Mouse (Mus musculus) urinary bladder, postnatal 36 days (tissue): ENCODE data around the gene Ano9.

Source experiments
- DNase-seq, 2 experiments: peaks; one replicate each; pipeline ENCODE4 v3.0.0; 2022; ENCODE audit warnings: low spot score in 2 of 2, mixed read lengths in 1 of 2

Gene Ano9

GRCm38 (mm10) chr7:141117636-141118035, at the start of gene Ano9:
Gene Ano9, minus strand, starts transcription at chr7:141117806.
- no peak for DNase-seq

GRCm38 (mm10) chr7:141164850-141165249, 47.2 kb upstream of the Ano9 start:
- peak; percentile 57 to 71 for DNase-seq

- DNase-seq = no peak
These were observed 46.8 kb upstream of the Ano9 start for GRCm38 (mm10) chr7:141164397-141164796.

GRCm38 (mm10) chr7:141155362-141155761, 37.8 kb upstream of the Ano9 start:
- no peak for DNase-seq

- DNase-seq = no peak
These were observed 31.0 kb upstream of the Ano9 start for GRCm38 (mm10) chr7:141148639-141149038.

GRCm38 (mm10) chr7:141147044-141147443, 29.4 kb upstream of the Ano9 start:
- no peak for DNase-seq

GRCm38 (mm10) chr7:141146043-141146595, 28.5 kb upstream of the Ano9 start:
- DNase-seq = no peak

- no peak for DNase-seq
These were observed 27.8 kb upstream of the Ano9 start for GRCm38 (mm10) chr7:141145403-141145802.

- no peak for DNase-seq
These were observed 27.0 kb upstream of the Ano9 start for GRCm38 (mm10) chr7:141144650-141145049.

- DNase-seq = no peak
These were observed 26.3 kb upstream of the Ano9 start for GRCm38 (mm10) chr7:141143861-141144260.

GRCm38 (mm10) chr7:141143112-141143511, 25.5 kb upstream of the Ano9 start:
- DNase-seq = no peak

- DNase-seq = no peak
These were observed 23.7 kb upstream of the Ano9 start for GRCm38 (mm10) chr7:141141326-141141725.

GRCm38 (mm10) chr7:141131904-141132755, 14.5 kb upstream of the Ano9 start:
- no peak for DNase-seq

- peak; percentile 79 to 87 for DNase-seq
These were observed 13.6 kb upstream of the Ano9 start for GRCm38 (mm10) chr7:141131024-141131820.

GRCm38 (mm10) chr7:141123517-141123856, 5.9 kb upstream of the Ano9 start:
- DNase-seq = no peak

- peak; percentile 91 to 96 for DNase-seq
These were observed 5.3 kb upstream of the Ano9 start for GRCm38 (mm10) chr7:141122689-141123516.

- no peak for DNase-seq
These were observed 4.6 kb upstream of the Ano9 start, which contains the start of gene Ptdss2 for GRCm38 (mm10) chr7:141122245-141122644. Gene Ptdss2, plus strand, starts transcription at chr7:141122382.

GRCm38 (mm10) chr7:141121051-141121531, 3.5 kb upstream of the Ano9 start:
- DNase-seq = peak in 1 of 2 experiments; percentile 27

GRCm38 (mm10) chr7:141120605-141121004, 3.0 kb upstream of the Ano9 start:
- DNase-seq = no peak

GRCm38 (mm10) chr7:141119487-141119886, 1.9 kb upstream of the Ano9 start:
- no peak for DNase-seq

GRCm38 (mm10) chr7:141115874-141116273, 1.7 kb downstream of the Ano9 start:
- DNase-seq = no peak
